Mouse (Mus musculus) liver, embryonic 14.5 days (tissue): ENCODE measurements around the gene Rassf5. TPM values are rescaled to one million over a fixed set of nuclear protein-coding genes. Genes with fewer than 3 reads are reported as not detected.

ENCODE experiments used
- ATAC-seq: fragments of 200-750 bp; cut with Nextera tagmentation; 2 replicates; pipeline ENCODE4 v1.8.0; 2017; ENCODE audit warnings: moderate number of reproducible peaks, mild to moderate bottlenecking, moderate library complexity; ENCODE audit not compliant: insufficient read depth
- DNase-seq, 3 experiments: peaks; one replicate each; pipeline ENCODE4 v3.0.0-alpha.2; 2012 to 2013; ENCODE audit warnings: low read depth in 3 of 3, low spot score in 3 of 3
- H3K27ac ChIP-seq: fragments of 300-500 bp; sonication (generic); 2 replicates; pipeline ENCODE4 v1.5.1; 2014; ENCODE audit warnings: moderate library complexity, mild to moderate bottlenecking, control low read depth, inconsistent platforms
- H3K27me3 ChIP-seq: fragments of 300-500 bp; sonication (generic); 2 replicates; pipeline ENCODE4 v1.6.1; 2014; ENCODE audit warnings: mild to moderate bottlenecking, low read length, moderate library complexity; ENCODE audit not compliant: control insufficient read depth, insufficient read depth
- H3K36me3 ChIP-seq: fragments of 300-500 bp; sonication (generic); replicated peaks from 2 replicates; pipeline ENCODE4 v1.6.1; 2014; ENCODE audit warnings: low read depth; ENCODE audit not compliant: control insufficient read depth, insufficient read depth
- H3K4me1 ChIP-seq, 2 experiments: fragments of 200-500 bp in 1 of 2; fragments of 300-500 bp in 1 of 2; sonication (generic) in 1 of 2; replicated peaks; 2 replicates each; pipeline ENCODE4 v1.6.1; 2012 to 2014; ENCODE audit warnings: antibody characterized with exemption in 1 of 2, inconsistent platforms in 1 of 2, low read length in 1 of 2; ENCODE audit not compliant: control insufficient read depth in 2 of 2, insufficient read depth in 2 of 2
- H3K4me2 ChIP-seq: fragments of 300-500 bp; sonication (generic); 2 replicates; pipeline ENCODE4 v1.6.1; 2014; ENCODE audit warnings: low read depth, mild to moderate bottlenecking, control low read depth, moderate library complexity
- H3K4me3 ChIP-seq, 2 experiments: fragments of 200-500 bp in 1 of 2; fragments of 300-500 bp in 1 of 2; sonication (generic) in 1 of 2; 2 replicates each; pipeline ENCODE4 v1.5.1; 2012 to 2014; ENCODE audit warnings: low read depth in 2 of 2, low read length in 2 of 2, mild to moderate bottlenecking in 2 of 2, control low read depth in 1 of 2, inconsistent platforms in 1 of 2, moderate library complexity in 1 of 2; ENCODE audit not compliant: insufficient read depth in 1 of 2
- H3K9ac ChIP-seq: fragments of 300-500 bp; sonication (generic); replicated peaks from 2 replicates; pipeline ENCODE4 v1.6.1; 2014; ENCODE audit warnings: mild to moderate bottlenecking, control low read depth, moderate library complexity
- H3K9me3 ChIP-seq: fragments of 300-500 bp; sonication (generic); 2 replicates; pipeline ENCODE4 v1.6.1; 2016; ENCODE audit warnings: low read length, mixed read lengths; ENCODE audit not compliant: control insufficient read depth
- CTCF ChIP-seq: IDR thresholded peaks from 2 replicates; pipeline ENCODE4 v1.5.1; 2016; ENCODE audit warnings: antibody characterized with exemption, low read depth, control low read depth
- EP300 ChIP-seq: IDR thresholded peaks from 2 replicates; pipeline ENCODE4 v1.6.1; 2016; ENCODE audit warnings: antibody characterized with exemption, low read depth
- WGBS: fragments of 180-500 bp; shearing (Covaris S2); extraction: QIAGEN DNeasy Blood & Tissue Kit; methylation state at CpG from one replicate; pipeline ENCODE4 v1.1.7; 2014; ENCODE audit not compliant: insufficient replicate concordance; 5-methylcytosine and 5-hydroxymethylcytosine counted together
- polyA plus RNA-seq, 2 experiments: library from polyadenylated mRNA; depleted of rRNA in 1 of 2; stranded (reverse) in 1 of 2; unstranded in 1 of 2; fragments of >200 nt; fragmentation: Nextera tagmentation in 1 of 2; extraction: Ambion mirVana in 1 of 2; gene quantifications; 2 replicates each; pipeline versions ENCODE4 v1.2.1 to v1.2.3; 2012 to 2014

Rassf5 gene
- polyA plus RNA-seq, 2 experiments = 2.1 to 3.6 TPM

DNA sequence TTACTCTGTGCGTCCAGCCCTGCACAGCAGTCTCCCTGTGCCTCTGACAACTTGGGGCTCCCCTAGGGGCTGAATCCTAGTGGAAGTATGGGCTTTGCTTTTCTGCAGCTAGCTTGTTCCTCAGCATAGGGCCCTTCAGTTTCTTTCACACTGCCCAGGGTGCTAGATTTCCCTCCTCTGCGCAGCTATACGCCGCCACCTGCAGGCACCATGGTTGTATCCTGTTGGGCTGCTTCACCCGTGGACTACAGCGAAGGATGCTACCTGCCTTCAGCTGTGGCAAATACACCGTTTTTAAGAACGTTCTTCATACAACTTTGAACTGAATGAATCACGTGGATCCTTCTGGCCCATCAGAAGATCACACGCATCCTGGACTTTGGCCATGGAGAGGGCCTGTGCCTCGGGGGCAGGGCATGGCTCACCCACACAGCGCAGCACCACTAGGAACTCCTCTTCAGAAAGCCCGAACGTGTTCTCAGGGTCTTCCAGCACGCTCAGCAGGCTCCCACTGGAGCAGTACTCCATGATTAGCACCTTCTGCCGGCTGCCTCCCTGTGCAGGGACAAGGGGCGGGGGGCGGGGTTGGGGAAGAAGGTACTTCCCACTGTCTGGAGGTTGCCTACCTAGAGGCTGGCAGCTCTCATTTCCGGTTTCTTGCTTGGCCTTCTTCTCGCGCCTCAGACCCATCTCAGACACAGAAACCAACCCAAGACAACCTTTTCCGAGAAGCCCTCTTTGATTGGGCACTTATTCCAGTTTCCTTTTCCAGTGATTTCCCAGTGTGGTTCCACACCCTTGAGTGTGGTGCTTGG is 29.9 kb upstream of the Rassf5 start:
- Histone ChIP-seq H3K9me3 (no peaks in the 10 kb centered on the region), H3K4me1 (peaks cover 0 to 11% of the 10 kb centered on the region in 2 experiments; a peak in 2 of 4 replicates), H3K36me3 (no peaks in the 10 kb centered on the region), H3K4me2 (peak overlapping the region; percentile 61), H3K9ac (no peak overlapping the region), H3K27ac (peak overlapping the region; percentile 22; the same call in 1 of the 2 replicates), H3K27me3 (no peaks in the 10 kb centered on the region), H3K4me3 (peak overlapping the region; percentile 4 to 11; a peak in 2 of 4 replicates)
- TF ChIP-seq CTCF = 0 out of 2 replicates have a peak, but pooled peaks have one; percentile 22
- TF ChIP-seq EP300 = no peak
- 31% methylated on average over 22 of the region's 22 CpGs for WGBS
- peak; percentile 52 for ATAC-seq
- no peak for DNase-seq

DNA sequence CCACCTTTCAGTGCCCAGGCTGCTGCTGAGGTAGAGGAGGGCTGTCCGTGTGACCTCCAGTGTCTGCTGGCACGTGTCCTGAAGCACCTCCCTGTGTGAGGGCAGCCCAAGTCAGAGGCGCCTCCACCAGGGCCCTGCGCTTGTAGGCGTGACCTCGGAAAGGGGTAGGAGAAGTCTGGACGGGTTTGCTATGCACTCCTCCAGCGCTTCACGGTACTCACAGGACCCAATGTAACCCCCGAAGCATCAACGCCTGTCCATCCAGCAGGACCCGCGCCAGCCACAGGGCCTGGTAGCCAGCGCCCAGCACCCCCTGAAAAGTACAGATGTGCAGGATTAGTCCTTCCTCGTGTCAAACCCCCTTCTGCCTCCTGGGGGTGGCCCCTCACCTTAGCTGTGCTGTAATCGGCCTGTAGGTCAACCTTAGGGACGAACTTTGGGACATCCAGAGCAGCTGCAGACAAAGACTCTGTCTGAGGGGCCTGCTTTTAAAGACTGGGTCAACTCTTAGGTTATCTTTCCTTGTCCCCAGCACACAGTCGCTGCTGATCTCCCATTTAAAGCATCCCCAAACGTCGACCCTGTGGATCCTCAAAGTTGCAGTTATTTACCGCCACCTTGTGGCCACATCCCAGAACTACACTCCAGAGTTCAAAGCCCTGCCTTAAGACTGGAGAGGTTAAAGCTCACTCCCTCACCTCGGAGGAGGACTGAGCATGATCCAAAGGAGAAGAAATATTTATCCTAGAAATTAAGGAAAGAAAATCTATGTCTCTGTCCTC is 24.9 kb upstream of the Rassf5 start:
- no peak overlapping the region for H3K9ac ChIP-seq
- H3K27ac ChIP-seq = no peak overlapping the region
- no peak overlapping the region for H3K4me3 ChIP-seq
- ATAC-seq (no peak), DNase-seq (peak in 1 of 3 experiments; percentile 46)
- no peaks in the 10 kb centered on the region for H3K36me3 ChIP-seq
- no peak for TF ChIP-seq EP300
- TF ChIP-seq CTCF = peak; percentile 92
- 37% methylated on average over 22 of the region's 22 CpGs for WGBS
- no peaks in the 10 kb centered on the region for H3K4me1 ChIP-seq
- H3K9me3 ChIP-seq = no peaks in the 10 kb centered on the region
- no peak overlapping the region for H3K4me2 ChIP-seq
- H3K27me3 ChIP-seq = no peaks in the 10 kb centered on the region

- Histone ChIP-seq H3K36me3 (no peaks in the 10 kb centered on the region), H3K4me1 (no peaks in the 10 kb centered on the region), H3K4me2 (no peak overlapping the region), H3K9ac (no peak overlapping the region), H3K9me3 (no peaks in the 10 kb centered on the region), H3K27me3 (no peaks in the 10 kb centered on the region), H3K27ac (no peak overlapping the region), H3K4me3 (no peak overlapping the region)
- WGBS = 67% methylated on average over 10 of the region's 10 CpGs
- TF ChIP-seq EP300 = no peak
- DNase-seq (no peak), ATAC-seq (no peak)
Observed at GRCm38 (mm10) chr1:131268776-131269175, 23.7 kb upstream of the Rassf5 start.

DNA sequence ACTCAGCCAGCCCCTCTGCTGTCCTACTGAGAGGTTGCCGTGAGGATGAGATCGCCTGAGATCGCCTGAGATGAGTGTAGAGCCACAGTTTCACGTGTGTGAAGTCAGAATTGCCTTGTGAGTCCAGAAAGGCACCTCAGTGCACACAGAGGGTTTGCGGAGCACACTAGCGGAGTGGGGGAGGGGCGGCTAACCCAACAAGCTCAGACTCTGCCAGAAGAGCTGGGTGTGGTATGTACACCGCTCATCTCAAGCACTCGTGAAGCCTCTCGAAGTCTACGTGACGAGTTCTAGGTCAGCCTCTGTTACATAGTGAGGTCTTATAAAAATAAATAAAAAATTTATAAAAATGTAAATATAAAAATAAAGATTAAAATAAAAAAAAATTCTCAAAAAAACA is 18.8 kb upstream of the Rassf5 start:
- Histone ChIP-seq H3K36me3 (no peaks in the 10 kb centered on the region), H3K9ac (no peak overlapping the region), H3K9me3 (no peaks in the 10 kb centered on the region), H3K27me3 (no peaks in the 10 kb centered on the region), H3K27ac (no peak overlapping the region), H3K4me1 (no peaks in the 10 kb centered on the region), H3K4me2 (no peak overlapping the region), H3K4me3 (no peak overlapping the region)
- WGBS = 58% methylated on average over 12 of the region's 12 CpGs
- no peak for TF ChIP-seq EP300
- TF ChIP-seq CTCF = no peak
- no peak for ATAC-seq
- DNase-seq = no peak

DNA sequence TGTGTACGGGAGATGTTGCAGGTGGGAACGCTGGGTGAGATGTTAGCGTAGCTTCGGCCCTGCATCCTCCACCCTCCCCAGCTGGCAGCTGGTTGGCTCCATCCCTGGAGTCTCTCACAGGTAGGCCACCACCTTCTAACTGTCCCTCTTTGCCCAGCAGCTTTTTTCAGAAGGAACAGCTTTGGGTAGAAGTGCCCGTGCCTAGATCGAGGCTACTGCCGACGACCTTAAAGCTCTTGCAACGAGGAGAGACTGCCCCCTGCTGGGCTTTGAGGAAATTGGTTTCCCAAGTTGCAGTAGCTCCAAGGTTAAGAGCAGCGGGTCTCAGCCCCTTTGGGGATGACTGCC is 15.2 kb upstream of the Rassf5 start:
- Histone ChIP-seq H3K27me3 (no peaks in the 10 kb centered on the region), H3K36me3 (no peaks in the 10 kb centered on the region), H3K4me2 (no peak overlapping the region), H3K27ac (no peak overlapping the region), H3K9me3 (no peaks in the 10 kb centered on the region), H3K9ac (no peak overlapping the region), H3K4me3 (no peak overlapping the region), H3K4me1 (no peaks in the 10 kb centered on the region)
- ATAC-seq (no peak), DNase-seq (peak; percentile 35 to 42 (median 41))
- TF ChIP-seq CTCF (peak; percentile 89), EP300 (no peak)
- whole genome bisulfite sequencing = 33% methylated on average over 10 of the region's 10 CpGs
